15 mouse cellular contexts compared by ENCODE assay signal in genomic region chr8:36396493-36396892, GRCm38 (mm10).
A peak's percentile ranks its signal among the peaks of the same experiment; 100 is the strongest.
DNase-seq lines count a peak whose midpoint lies in the region.
"Had no signal": no experiment of that assay in that cellular context is flagged by ENCODE, and none has a peak within 500 bp of the region (broad histone marks: within the 10 kb centered on the region; RNA-seq: fewer than 3 reads in every experiment).

No protein-coding gene starts in this region.

- intact Hi-C loops in left cerebral cortex, postnatal 4 days (cut with DNase I): no loop called here
- intact Hi-C loops in left cerebral cortex, postnatal 25 days (cut with DNase I): no loop called here
- intact Hi-C loops in gastrocnemius, postnatal 36 days (cut with DNase I): no loop called here

- peak; percentile 40 for DNase-seq in cerebellum, adult 11-12 months
- DNase-seq in cerebellum, adult 11 months: no peak
- DNase-seq in left cerebral cortex, postnatal 4 days: peak; percentile 8
- DNase-seq in left cerebral cortex, postnatal 25 days (ENCODE audit: low spot score in 2 of 2): no peak
- peak; percentile 58 for DNase-seq in cerebellum, adult 9-10 months
- DNase-seq in kidney, postnatal 36 days: no peak
- no peak for DNase-seq in gastrocnemius, postnatal 36 days
- DNase-seq: adrenal gland, postnatal 10 days; adrenal gland, postnatal 36 days; B cell, adult 2 months; gastrocnemius, postnatal 10 days; heart, adult 18-20 months; heart, postnatal 10 days; heart, postnatal 4 days; kidney, adult 2 months had no signal

Comparison
In these comparisons a context has a peak if more than half of its experiments do, and no peak if none do; other contexts are left out.
1. DNase-seq: peak in cerebellum, adult 11-12 months (single experiment), left cerebral cortex, postnatal 4 days (single experiment) and cerebellum, adult 9-10 months (single experiment); none in cerebellum, adult 11 months (single experiment), left cerebral cortex, postnatal 25 days (0 of 2), kidney, postnatal 36 days (0 of 2) and gastrocnemius, postnatal 36 days (0 of 2).